Mouse (Mus musculus): Measurements from ENCODE around the gene Bach1. TPM values are rescaled to one million over a fixed set of nuclear protein-coding genes. Genes with fewer than 3 reads are reported as not detected.

Gene Bach1
- polyA plus RNA-seq, 1 experiment from 2014 or later = 19.0 TPM

- 79% methylated on average over 2 of the region's 2 CpGs for WGBS
- no peak for ATAC-seq (replicated peaks; ENCODE audit: insufficient number of reproducible peaks, low FRiP score, low TSS enrichment, low read depth)
- no peaks in the 10 kb centered on the region for H3K4me1 ChIP-seq (ENCODE audit: control insufficient read depth, insufficient read depth, low read length)
- no peaks in the 10 kb centered on the region for H3K36me3 ChIP-seq (replicated peaks; ENCODE audit: control insufficient read depth, insufficient read depth, low read depth, low read length)
- H3K9ac ChIP-seq (replicated peaks; ENCODE audit: low read length) = no peak overlapping the region
- H3K27me3 ChIP-seq (ENCODE audit: control insufficient read depth, insufficient read depth, low read length) = no peaks in the 10 kb centered on the region
- H3K4me2 ChIP-seq (ENCODE audit: low read depth, low read length) = no peak overlapping the region
- no peak overlapping the region for H3K4me3 ChIP-seq (ENCODE audit: low read depth, low read length)
- no peak for DNase-seq (ENCODE audit: low spot score)
- no peaks in the 10 kb centered on the region for H3K9me3 ChIP-seq (replicated peaks; ENCODE audit: control insufficient read depth, low read length)
- no peak overlapping the region for H3K27ac ChIP-seq (replicated peaks; ENCODE audit: low read depth, low read length)
Observed at GRCm38 (mm10) chr16:87770576-87770975, 71.8 kb downstream of the Bach1 start.

GRCm38 (mm10) chr16:87771926-87772325 is 73.2 kb downstream of the Bach1 start:
- no peaks in the 10 kb centered on the region for H3K4me1 ChIP-seq (ENCODE audit: control insufficient read depth, insufficient read depth, low read length)
- WGBS = 78% methylated on average over 4 of the region's 4 CpGs
- no peak overlapping the region for H3K4me3 ChIP-seq (ENCODE audit: low read depth, low read length)
- ATAC-seq (replicated peaks; ENCODE audit: insufficient number of reproducible peaks, low FRiP score, low TSS enrichment, low read depth) (no peak), DNase-seq (ENCODE audit: low spot score) (no peak)
- H3K27ac ChIP-seq (replicated peaks; ENCODE audit: low read depth, low read length) = no peak overlapping the region
- no peaks in the 10 kb centered on the region for H3K36me3 ChIP-seq (replicated peaks; ENCODE audit: control insufficient read depth, insufficient read depth, low read depth, low read length)
- H3K4me2 ChIP-seq (ENCODE audit: low read depth, low read length) = no peak overlapping the region
- no peaks in the 10 kb centered on the region for H3K27me3 ChIP-seq (ENCODE audit: control insufficient read depth, insufficient read depth, low read length)
- no peaks in the 10 kb centered on the region for H3K9me3 ChIP-seq (replicated peaks; ENCODE audit: control insufficient read depth, low read length)
- no peak overlapping the region for H3K9ac ChIP-seq (replicated peaks; ENCODE audit: low read length)

GRCm38 (mm10) chr16:87774398-87774797 is 75.7 kb downstream of the Bach1 start:
- no peak overlapping the region for H3K4me3 ChIP-seq (ENCODE audit: low read depth, low read length)
- ATAC-seq (replicated peaks; ENCODE audit: insufficient number of reproducible peaks, low FRiP score, low TSS enrichment, low read depth) = no peak
- H3K27me3 ChIP-seq (ENCODE audit: control insufficient read depth, insufficient read depth, low read length) = no peaks in the 10 kb centered on the region
- no peak overlapping the region for H3K27ac ChIP-seq (replicated peaks; ENCODE audit: low read depth, low read length)
- H3K9ac ChIP-seq (replicated peaks; ENCODE audit: low read length) = no peak overlapping the region
- no peak overlapping the region for H3K4me2 ChIP-seq (ENCODE audit: low read depth, low read length)
- H3K4me1 ChIP-seq (ENCODE audit: control insufficient read depth, insufficient read depth, low read length) = no peaks in the 10 kb centered on the region
- 72% methylated on average over 3 of the region's 3 CpGs for WGBS
- no peaks in the 10 kb centered on the region for H3K36me3 ChIP-seq (replicated peaks; ENCODE audit: control insufficient read depth, insufficient read depth, low read depth, low read length)
- DNase-seq (ENCODE audit: low spot score) = no peak
- H3K9me3 ChIP-seq (replicated peaks; ENCODE audit: control insufficient read depth, low read length) = no peaks in the 10 kb centered on the region

GRCm38 (mm10) chr16:87777373-87777772 is 78.6 kb downstream of the Bach1 start:
- Histone ChIP-seq H3K27ac (replicated peaks; ENCODE audit: low read depth, low read length) (no peak overlapping the region), H3K27me3 (ENCODE audit: control insufficient read depth, insufficient read depth, low read length) (no peaks in the 10 kb centered on the region), H3K4me3 (ENCODE audit: low read depth, low read length) (no peak overlapping the region), H3K9me3 (replicated peaks; ENCODE audit: control insufficient read depth, low read length) (no peaks in the 10 kb centered on the region), H3K4me1 (ENCODE audit: control insufficient read depth, insufficient read depth, low read length) (no peaks in the 10 kb centered on the region; the same call in 1 of the 2 replicates), H3K4me2 (ENCODE audit: low read depth, low read length) (no peak overlapping the region), H3K36me3 (replicated peaks; ENCODE audit: control insufficient read depth, insufficient read depth, low read depth, low read length) (no peaks in the 10 kb centered on the region), H3K9ac (replicated peaks; ENCODE audit: low read length) (no peak overlapping the region)
- no peak for ATAC-seq (replicated peaks; ENCODE audit: insufficient number of reproducible peaks, low FRiP score, low TSS enrichment, low read depth)
- 89% methylated on average over 4 of the region's 4 CpGs for WGBS
- DNase-seq (ENCODE audit: low spot score) = no peak

- H3K27me3 ChIP-seq (ENCODE audit: control insufficient read depth, insufficient read depth, low read length) = no peaks in the 10 kb centered on the region
- WGBS = 77% methylated on average over 7 of the region's 7 CpGs
- ATAC-seq (replicated peaks; ENCODE audit: insufficient number of reproducible peaks, low FRiP score, low TSS enrichment, low read depth) = no peak
- H3K27ac ChIP-seq (replicated peaks; ENCODE audit: low read depth, low read length) = no peak overlapping the region
- no peak overlapping the region for H3K4me3 ChIP-seq (ENCODE audit: low read depth, low read length)
- no peak overlapping the region for H3K4me2 ChIP-seq (ENCODE audit: low read depth, low read length)
- no peaks in the 10 kb centered on the region for H3K9me3 ChIP-seq (replicated peaks; ENCODE audit: control insufficient read depth, low read length)
- no peaks in the 10 kb centered on the region; the same call in 1 of the 2 replicates for H3K4me1 ChIP-seq (ENCODE audit: control insufficient read depth, insufficient read depth, low read length)
- no peak overlapping the region for H3K9ac ChIP-seq (replicated peaks; ENCODE audit: low read length)
- DNase-seq (ENCODE audit: low spot score) = no peak
- no peaks in the 10 kb centered on the region for H3K36me3 ChIP-seq (replicated peaks; ENCODE audit: control insufficient read depth, insufficient read depth, low read depth, low read length)
Observed at GRCm38 (mm10) chr16:87781637-87782036, 82.9 kb downstream of the Bach1 start.

Other genes with a start within 250 kb of the Bach1 start
- gene Usp16, start 244.2 kb upstream of the Bach1 start, polyA plus RNA-seq (2014; fragmentation: Nextera tagmentation; extraction: Ambion mirVana) = 42.4 and 44.2 TPM in 2 replicates
- 707 and 756 TPM in 2 replicates for gene Cct8, start 203.1 kb upstream of the Bach1 start, polyA plus RNA-seq (2014; fragmentation: Nextera tagmentation; extraction: Ambion mirVana)
- not detected in 2 replicates for gene Map3k7cl, start 145.6 kb upstream of the Bach1 start, polyA plus RNA-seq (2014; fragmentation: Nextera tagmentation; extraction: Ambion mirVana)